Mouse (Mus musculus): ENCODE results near the gene Tmem94. TPM values are rescaled to one million over a fixed set of nuclear protein-coding genes. Genes with fewer than 3 reads are reported as not detected.

Gene Tmem94
- polyA plus RNA-seq, 1 experiment from 2014 or later = 12.4 TPM

DNA sequence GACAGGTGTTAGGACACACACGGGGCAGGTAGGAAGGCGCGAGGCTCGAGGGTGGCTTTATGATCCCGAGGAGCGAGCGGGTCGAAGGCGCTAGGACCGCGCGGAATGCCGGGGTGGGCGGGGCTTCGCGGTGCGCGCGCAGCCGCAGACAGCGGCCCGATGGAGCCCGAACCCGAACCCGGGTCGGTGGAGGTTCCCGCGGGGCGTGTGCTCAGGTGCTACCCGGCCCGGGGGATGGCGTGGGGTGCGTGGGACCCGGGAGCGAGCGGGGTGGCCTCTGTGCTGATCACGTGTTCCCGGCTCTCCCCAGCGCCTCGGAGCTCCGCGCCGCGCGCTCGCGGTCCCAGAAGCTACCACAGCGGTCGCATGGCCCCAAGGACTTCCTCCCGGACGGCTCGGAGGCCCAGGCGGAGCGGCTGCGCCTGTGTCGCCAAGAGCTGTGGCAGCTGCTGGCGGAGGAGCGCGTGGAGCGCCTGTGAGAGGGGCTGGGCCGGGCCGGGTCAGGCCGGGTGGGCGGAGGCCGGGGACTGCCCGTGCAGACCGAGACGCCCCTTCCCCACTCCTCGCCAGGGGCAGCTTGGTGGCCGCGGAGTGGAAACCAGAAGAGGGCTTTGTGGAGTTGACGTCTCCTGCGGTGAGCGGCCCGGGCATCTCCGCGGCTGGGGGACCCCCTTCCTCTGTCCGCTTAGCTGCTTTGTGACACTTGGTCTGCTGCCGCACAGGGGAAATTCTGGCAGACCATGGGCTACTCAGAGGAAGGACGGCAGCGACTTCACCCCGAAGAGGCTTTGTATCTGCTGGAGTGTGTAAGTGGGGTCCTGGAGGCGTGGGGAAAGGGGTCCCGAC is 49.6 kb downstream of the Tmem94 start, which contains the start of gene Tsen54:
TSS of gene Tsen54 (plus strand) at position 120 of the 846 bp plus-strand sequence.
- Histone ChIP-seq H3K4me3 (ENCODE audit: low read depth, low read length) (peak within 1 kb of the TSS; percentile 97), H3K36me3 (ENCODE audit: control insufficient read depth, insufficient read depth, low read length) (peaks cover 27% of the 10 kb centered on the region), H3K4me2 (ENCODE audit: low read length) (peak within 1 kb of the TSS; percentile 66), H3K27ac (ENCODE audit: low read depth, low read length) (peak within 1 kb of the TSS; percentile 65), H3K9me3 (replicated peaks; ENCODE audit: control insufficient read depth, low read length) (no peaks in the 10 kb centered on the region), H3K27me3 (replicated peaks; ENCODE audit: control insufficient read depth, insufficient read depth, low read length) (no peaks in the 10 kb centered on the region), H3K4me1 (ENCODE audit: control insufficient read depth, insufficient read depth, low read length) (peaks cover 19% of the 10 kb centered on the region), H3K9ac (ENCODE audit: low read length) (peak within 1 kb of the TSS; percentile 89)
- ATAC-seq (peak; percentile 60), DNase-seq (ENCODE audit: low spot score) (peak; percentile 79)
- WGBS = under 1% methylated on average over 78 of the region's 84 CpGs

GRCm38 (mm10) chr11:115817331-115817730 is 52.1 kb downstream of the Tmem94 start:
- 90% methylated on average over 5 of the region's 5 CpGs for WGBS
- DNase-seq (ENCODE audit: low spot score) = no peak
- Histone ChIP-seq H3K9ac (ENCODE audit: low read length) (no peak overlapping the region), H3K27ac (ENCODE audit: low read depth, low read length) (no peak overlapping the region), H3K9me3 (replicated peaks; ENCODE audit: control insufficient read depth, low read length) (no peaks in the 10 kb centered on the region), H3K4me3 (ENCODE audit: low read depth, low read length) (no peak overlapping the region), H3K36me3 (ENCODE audit: control insufficient read depth, insufficient read depth, low read length) (peaks cover 43% of the 10 kb centered on the region), H3K4me1 (ENCODE audit: control insufficient read depth, insufficient read depth, low read length) (peaks cover 13% of the 10 kb centered on the region), H3K4me2 (ENCODE audit: low read length) (no peak overlapping the region), H3K27me3 (replicated peaks; ENCODE audit: control insufficient read depth, insufficient read depth, low read length) (no peaks in the 10 kb centered on the region)
- ATAC-seq = no peak

- H3K27me3 ChIP-seq (replicated peaks; ENCODE audit: control insufficient read depth, insufficient read depth, low read length) = peaks cover 16% of the 10 kb centered on the region
- no peaks in the 10 kb centered on the region for H3K9me3 ChIP-seq (replicated peaks; ENCODE audit: control insufficient read depth, low read length)
- no peak overlapping the region for H3K27ac ChIP-seq (ENCODE audit: low read depth, low read length)
- H3K4me2 ChIP-seq (ENCODE audit: low read length) = no peak overlapping the region
- peaks cover 49% of the 10 kb centered on the region for H3K36me3 ChIP-seq (ENCODE audit: control insufficient read depth, insufficient read depth, low read length)
- no peak overlapping the region for H3K9ac ChIP-seq (ENCODE audit: low read length)
- DNase-seq (ENCODE audit: low spot score) (no peak), ATAC-seq (no peak)
- WGBS = 92% methylated on average over 16 of the region's 16 CpGs
- no peak overlapping the region for H3K4me3 ChIP-seq (ENCODE audit: low read depth, low read length)
- H3K4me1 ChIP-seq (ENCODE audit: control insufficient read depth, insufficient read depth, low read length) = peaks cover 16% of the 10 kb centered on the region
Measured at GRCm38 (mm10) chr11:115819915-115820623, 54.8 kb downstream of the Tmem94 start.

GRCm38 (mm10) chr11:115821001-115821400 is 55.8 kb downstream of the Tmem94 start:
- 78% methylated on average over 4 of the region's 4 CpGs for WGBS
- no peak overlapping the region for H3K9ac ChIP-seq (ENCODE audit: low read length)
- ATAC-seq = no peak

DNA sequence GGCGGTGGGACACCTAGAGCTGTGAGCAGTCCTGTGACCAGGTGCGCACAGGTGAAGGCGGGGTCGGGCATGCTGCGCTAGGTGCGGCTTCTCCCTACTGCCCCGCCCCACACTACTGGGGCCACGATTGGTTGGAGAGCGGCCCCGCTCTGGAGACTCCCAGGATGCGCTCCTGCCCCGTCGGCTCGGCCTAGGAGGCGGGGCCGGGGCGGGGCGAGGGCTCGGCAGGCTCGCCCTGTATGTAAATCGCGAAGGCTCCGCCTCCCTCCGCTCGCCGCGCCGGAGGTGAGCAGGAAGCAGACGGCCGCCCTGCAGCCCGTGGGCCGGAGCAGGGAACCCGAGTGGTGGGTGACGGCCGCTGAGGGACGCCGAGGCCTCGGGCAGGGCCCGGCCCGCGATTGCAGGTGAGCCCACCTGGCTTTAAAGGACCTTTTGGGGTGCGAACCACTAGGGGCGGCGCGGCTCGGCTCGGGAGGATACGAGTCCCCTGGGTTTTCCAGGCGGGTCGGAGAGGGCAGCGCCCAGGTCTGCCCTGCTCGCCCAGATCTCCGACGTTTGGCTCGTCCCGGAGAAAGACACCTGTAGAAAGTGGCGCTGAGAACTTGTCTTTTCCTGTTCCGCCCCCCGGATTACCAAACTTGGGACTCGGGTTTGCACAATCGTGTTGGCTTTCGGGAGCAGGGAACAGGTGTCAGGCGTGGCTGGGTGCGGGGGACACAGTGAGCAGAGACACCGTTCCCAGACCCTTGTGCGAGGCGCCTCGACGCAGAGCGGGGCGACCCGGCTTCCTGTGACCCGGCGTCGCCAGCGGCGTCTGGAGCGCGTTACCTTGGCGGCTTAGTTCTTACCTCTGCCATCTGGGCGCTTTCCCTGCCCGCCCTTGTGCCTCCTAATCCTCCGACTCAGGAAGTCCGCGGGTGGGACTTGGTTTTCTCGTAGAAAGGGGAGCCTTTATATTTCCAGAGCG is 58.8 kb downstream of the Tmem94 start, which contains the start of gene Llgl2:
TSS of gene Llgl2 (plus strand) at position 276 of the 967 bp plus-strand sequence.
- peaks cover 30% of the 10 kb centered on the region for H3K27me3 ChIP-seq (replicated peaks; ENCODE audit: control insufficient read depth, insufficient read depth, low read length)
- H3K4me3 ChIP-seq (ENCODE audit: low read depth, low read length) = peak within 1 kb of the TSS; percentile 55
- no peaks in the 10 kb centered on the region for H3K9me3 ChIP-seq (replicated peaks; ENCODE audit: control insufficient read depth, low read length)
- H3K4me2 ChIP-seq (ENCODE audit: low read length) = peak within 1 kb of the TSS; percentile 95
- peaks cover 36% of the 10 kb centered on the region for H3K36me3 ChIP-seq (ENCODE audit: control insufficient read depth, insufficient read depth, low read length)
- under 1% methylated on average over 87 of the region's 87 CpGs for WGBS
- no peak within 1 kb of the TSS for H3K27ac ChIP-seq (ENCODE audit: low read depth, low read length)
- peak; percentile 85 for DNase-seq (ENCODE audit: low spot score)
- peak; percentile 96 for ATAC-seq
- peak within 1 kb of the TSS; percentile 63 for H3K9ac ChIP-seq (ENCODE audit: low read length)
- H3K4me1 ChIP-seq (ENCODE audit: control insufficient read depth, insufficient read depth, low read length) = peaks cover 8% of the 10 kb centered on the region; the same call in 1 of the 2 replicates

More at GRCm38 (mm10) chr11:115821001-115821400, 55.8 kb downstream of the Tmem94 start:
- no peaks in the 10 kb centered on the region for H3K9me3 ChIP-seq (replicated peaks; ENCODE audit: control insufficient read depth, low read length)
- no peak overlapping the region for H3K4me3 ChIP-seq (ENCODE audit: low read depth, low read length)
- no peak for DNase-seq (ENCODE audit: low spot score)
- H3K36me3 ChIP-seq (ENCODE audit: control insufficient read depth, insufficient read depth, low read length) = peaks cover 47% of the 10 kb centered on the region
- no peak overlapping the region for H3K27ac ChIP-seq (ENCODE audit: low read depth, low read length)
- H3K4me2 ChIP-seq (ENCODE audit: low read length) = no peak overlapping the region
- H3K27me3 ChIP-seq (replicated peaks; ENCODE audit: control insufficient read depth, insufficient read depth, low read length) = peaks cover 24% of the 10 kb centered on the region
- peaks cover 9% of the 10 kb centered on the region for H3K4me1 ChIP-seq (ENCODE audit: control insufficient read depth, insufficient read depth, low read length)

GRCm38 (mm10) chr11:115824813-115825212 is 59.6 kb downstream of the Tmem94 start:
- peaks cover 30% of the 10 kb centered on the region for H3K27me3 ChIP-seq (replicated peaks; ENCODE audit: control insufficient read depth, insufficient read depth, low read length)
- H3K9ac ChIP-seq (ENCODE audit: low read length) = no peak overlapping the region
- no peak overlapping the region for H3K27ac ChIP-seq (ENCODE audit: low read depth, low read length)
- peaks cover 8% of the 10 kb centered on the region; the same call in 1 of the 2 replicates for H3K4me1 ChIP-seq (ENCODE audit: control insufficient read depth, insufficient read depth, low read length)
- H3K4me2 ChIP-seq (ENCODE audit: low read length) = peak overlapping the region; percentile 95
- DNase-seq (ENCODE audit: low spot score) (no peak), ATAC-seq (no peak)
- WGBS = 15% methylated on average over 11 of the region's 11 CpGs
- peaks cover 31% of the 10 kb centered on the region for H3K36me3 ChIP-seq (ENCODE audit: control insufficient read depth, insufficient read depth, low read length)
- H3K9me3 ChIP-seq (replicated peaks; ENCODE audit: control insufficient read depth, low read length) = no peaks in the 10 kb centered on the region
- peak overlapping the region; percentile 55 for H3K4me3 ChIP-seq (ENCODE audit: low read depth, low read length)

DNA sequence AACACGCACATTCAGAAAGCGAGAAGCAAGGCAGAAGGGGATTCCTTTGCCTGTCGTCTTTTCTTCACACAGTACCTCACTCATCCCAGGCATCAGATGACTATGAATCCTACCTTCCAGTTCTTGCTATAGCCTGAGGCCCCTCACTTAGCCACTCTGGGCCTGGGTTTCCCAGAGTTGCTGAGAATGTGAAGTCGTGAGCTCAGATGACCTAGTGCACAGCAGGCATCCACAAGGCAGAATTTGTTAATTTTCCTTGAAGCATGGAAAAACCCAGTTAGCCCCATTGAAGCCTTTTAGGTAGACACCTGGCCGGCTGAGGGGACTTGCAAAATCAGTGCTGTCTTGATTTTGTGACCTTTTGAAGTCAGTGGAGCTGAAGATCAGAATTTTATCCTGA is 61.3 kb downstream of the Tmem94 start:
- no peak overlapping the region for H3K4me3 ChIP-seq (ENCODE audit: low read depth, low read length)
- 39% methylated on average over 5 of the region's 5 CpGs for WGBS
- H3K36me3 ChIP-seq (ENCODE audit: control insufficient read depth, insufficient read depth, low read length) = peaks cover 14% of the 10 kb centered on the region
- no peak overlapping the region for H3K27ac ChIP-seq (ENCODE audit: low read depth, low read length)
- H3K27me3 ChIP-seq (replicated peaks; ENCODE audit: control insufficient read depth, insufficient read depth, low read length) = peaks cover 35% of the 10 kb centered on the region
- no peak for DNase-seq (ENCODE audit: low spot score)
- H3K4me2 ChIP-seq (ENCODE audit: low read length) = no peak overlapping the region
- H3K4me1 ChIP-seq (ENCODE audit: control insufficient read depth, insufficient read depth, low read length) = peaks cover 8% of the 10 kb centered on the region; the same call in 1 of the 2 replicates
- H3K9me3 ChIP-seq (replicated peaks; ENCODE audit: control insufficient read depth, low read length) = no peaks in the 10 kb centered on the region
- no peak overlapping the region for H3K9ac ChIP-seq (ENCODE audit: low read length)
- ATAC-seq = no peak

GRCm38 (mm10) chr11:115827624-115828023 is 62.4 kb downstream of the Tmem94 start:
- Histone ChIP-seq H3K4me2 (ENCODE audit: low read length) (no peak overlapping the region), H3K27ac (ENCODE audit: low read depth, low read length) (no peak overlapping the region), H3K27me3 (replicated peaks; ENCODE audit: control insufficient read depth, insufficient read depth, low read length) (peaks cover 35% of the 10 kb centered on the region), H3K9ac (ENCODE audit: low read length) (no peak overlapping the region), H3K9me3 (replicated peaks; ENCODE audit: control insufficient read depth, low read length) (no peaks in the 10 kb centered on the region), H3K36me3 (ENCODE audit: control insufficient read depth, insufficient read depth, low read length) (peaks cover 3% of the 10 kb centered on the region), H3K4me3 (ENCODE audit: low read depth, low read length) (no peak overlapping the region), H3K4me1 (ENCODE audit: control insufficient read depth, insufficient read depth, low read length) (peaks cover 8% of the 10 kb centered on the region; the same call in 1 of the 2 replicates)
- ATAC-seq = no peak
- WGBS = 84% methylated on average over 6 of the region's 6 CpGs
- DNase-seq (ENCODE audit: low spot score) = no peak
